Mouse (Mus musculus) common myeloid progenitor, adult 5-6 weeks (primary cell): ENCODE measurements around the gene Fkbp10. TPM values are rescaled to one million over a fixed set of nuclear protein-coding genes. Genes with fewer than 3 reads are reported as not detected.
A peak's percentile ranks its signal among the peaks of the same experiment; 100 is the strongest.

Source experiments
- ATAC-seq: replicated peaks from 2 replicates; pipeline ENCODE4 v1.8.0; 2016; ENCODE audit warnings: low read depth, mild to moderate bottlenecking, moderate TSS enrichment, inconsistent platforms; ENCODE audit not compliant: poor library complexity, severe bottlenecking
- total RNA-seq: library from RNA; stranded (forward); fragments of 200-1000, 187-1606 nt; gene quantifications from 2 replicates; pipeline ENCODE4 v1.2.3, GENCODE M21; 2017

The Fkbp10 gene
- total RNA-seq, 1 experiment from 2014 or later: not detected

- ATAC-seq: no peak
These were observed 42.2 kb downstream of the Fkbp10 start for GRCm38 (mm10) chr11:100457711-100458110.

- ATAC-seq: no peak
These were observed 47.2 kb downstream of the Fkbp10 start for GRCm38 (mm10) chr11:100462699-100463098.

GRCm38 (mm10) chr11:100465229-100465792 is 49.8 kb downstream of the Fkbp10 start:
- ATAC-seq: peak; percentile 50; the same call in 1 of the 2 replicates

GRCm38 (mm10) chr11:100465833-100466232 is 50.3 kb downstream of the Fkbp10 start:
- no peak for ATAC-seq

GRCm38 (mm10) chr11:100471352-100472196 is 56.1 kb downstream of the Fkbp10 start:
- no peak; the same call in 1 of the 2 replicates for ATAC-seq

- peak; percentile 96 for ATAC-seq
These were observed 56.9 kb downstream of the Fkbp10 start, which contains the start of gene Klhl11 for GRCm38 (mm10) chr11:100472197-100472934. Klhl11 (minus strand) TSS chr11:100472741.

GRCm38 (mm10) chr11:100472935-100473295 is 57.4 kb downstream of the Fkbp10 start:
- ATAC-seq: peak; percentile 10; the same call in 1 of the 2 replicates

Other genes with a start within 250 kb of the Fkbp10 start
- gene Krt9, start 222.5 kb upstream of the Fkbp10 start, total RNA-seq: not detected in 2 replicates
- not detected in 2 replicates for gene Krt14, start 208.1 kb upstream of the Fkbp10 start, total RNA-seq
- gene Krt16, start 166.8 kb upstream of the Fkbp10 start, total RNA-seq: not detected in 2 replicates
- not detected in 2 replicates for gene Krt17, start 154.7 kb upstream of the Fkbp10 start, total RNA-seq
- not detected in 2 replicates for gene Krt42, start 145.8 kb upstream of the Fkbp10 start, total RNA-seq
- 220 and 411 TPM in 2 replicates for gene Eif1, start 95.8 kb upstream of the Fkbp10 start, total RNA-seq
- not detected in 2 replicates for gene Gast, start 81.3 kb upstream of the Fkbp10 start, total RNA-seq
- gene Hap1, start 59.6 kb upstream of the Fkbp10 start, total RNA-seq: not detected in 2 replicates
- 1.9 and 2.5 TPM in 2 replicates for gene Jup, start 17.9 kb upstream of the Fkbp10 start, total RNA-seq
- gene P3h4, start 861 bp upstream of the Fkbp10 start, total RNA-seq: 1.1 TPM in 1 of 2 replicates, not detected in the other
- gene Nt5c3b, start 26.1 kb downstream of the Fkbp10 start, total RNA-seq: 33.1 and 47.7 TPM in 2 replicates
- not detected in 2 replicates for gene Klhl10, start 26.2 kb downstream of the Fkbp10 start, total RNA-seq
- 26.0 and 30.9 TPM in 2 replicates for gene Klhl11, start 57.0 kb downstream of the Fkbp10 start, total RNA-seq
- gene Acly, start 112.3 kb downstream of the Fkbp10 start, total RNA-seq: 85.6 and 95.4 TPM in 2 replicates
- 0.05 TPM in 1 of 2 replicates, not detected in the other for gene Ttc25, start 129.9 kb downstream of the Fkbp10 start, total RNA-seq
- gene Cnp, start 159.2 kb downstream of the Fkbp10 start, total RNA-seq: 34.8 and 36.4 TPM in 2 replicates
- gene Nkiras2, start 203.5 kb downstream of the Fkbp10 start, total RNA-seq: 14.0 and 16.2 TPM in 2 replicates
- gene Dnajc7, start 204.5 kb downstream of the Fkbp10 start, total RNA-seq: 91.4 and 211 TPM in 2 replicates